Mouse (Mus musculus) small intestine, adult 2 months (tissue): ENCODE results near the gene Car8.

Source experiments
- CTCF ChIP-seq: fragments of 200-500 bp; IDR thresholded peaks from 2 replicates; pipeline ENCODE4 v1.5.1; 2012; ENCODE audit warnings: low read depth, mild to moderate bottlenecking, control low read depth, inconsistent platforms, low read length, moderate library complexity, mixed read lengths; ENCODE audit not compliant: insufficient replicate concordance, insufficient read length; ENCODE audit errors: extremely low read depth
- POLR2A ChIP-seq: fragments of 200-500 bp; IDR thresholded peaks from 2 replicates; pipeline ENCODE4 v1.6.1; 2012; ENCODE audit warnings: low read depth, mild to moderate bottlenecking, control low read depth, inconsistent platforms, low read length, moderate library complexity

GRCm38 (mm10) chr4:8132024-8132423, 106.8 kb downstream of the Car8 start:
- TF ChIP-seq CTCF (no peak), POLR2A (no peak)
